Mouse (Mus musculus) C2C12 (cell line): ENCODE measurements around the gene Slc16a6.

Source experiments
- CTCF ChIP-seq: IDR thresholded peaks from one replicate; pipeline ENCODE4 v1.5.1; 2011; ENCODE audit not compliant: control insufficient read depth, insufficient read depth, insufficient read length
- FOSL1 ChIP-seq: IDR thresholded peaks from one replicate; pipeline ENCODE4 v1.8.0; 2011; ENCODE audit warnings: mild to moderate bottlenecking, low read length; ENCODE audit not compliant: poor library complexity, insufficient read depth, severe bottlenecking
- USF1 ChIP-seq: IDR thresholded peaks from one replicate; pipeline ENCODE4 v1.6.1; 2011; ENCODE audit warnings: low read depth, mild to moderate bottlenecking, control low read depth, moderate library complexity

DNA sequence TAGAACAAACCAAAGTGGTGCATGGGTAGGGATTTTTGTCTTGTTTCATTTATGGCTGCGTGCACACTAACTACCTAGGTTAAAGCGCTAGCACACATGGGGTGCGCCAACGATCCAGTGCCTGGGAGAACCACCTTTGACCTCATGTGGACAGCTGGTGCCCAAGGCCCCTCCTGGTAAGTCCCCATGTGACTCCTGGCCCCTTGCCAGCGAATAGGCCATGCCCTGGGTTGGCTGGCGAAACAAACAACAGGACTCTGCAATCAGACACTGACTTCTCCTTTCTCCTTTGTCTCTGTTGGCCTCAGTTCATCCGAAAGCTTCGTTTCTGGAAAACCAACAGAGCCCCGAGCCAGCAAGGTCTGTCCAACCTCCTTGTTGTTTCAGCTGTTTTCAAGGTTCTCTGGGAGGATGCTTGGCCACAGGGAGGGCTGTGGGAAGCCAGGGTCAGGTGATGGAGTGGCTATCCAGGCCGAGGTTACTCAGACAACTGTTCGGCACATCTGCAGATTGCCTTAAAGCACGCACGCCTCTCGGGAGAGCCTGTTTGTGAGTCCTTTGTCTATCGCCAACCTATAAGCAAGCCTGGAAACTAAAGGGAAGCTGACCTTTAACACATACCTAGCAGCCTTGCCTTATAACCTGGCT lies 12.1 kb upstream of the Slc16a6 start:
- TF ChIP-seq USF1 (no peak), FOSL1 (no peak), CTCF (no peak)
